Mouse (Mus musculus): ENCODE measurements around the gene Cacna2d3.

Gene Cacna2d3

DNA sequence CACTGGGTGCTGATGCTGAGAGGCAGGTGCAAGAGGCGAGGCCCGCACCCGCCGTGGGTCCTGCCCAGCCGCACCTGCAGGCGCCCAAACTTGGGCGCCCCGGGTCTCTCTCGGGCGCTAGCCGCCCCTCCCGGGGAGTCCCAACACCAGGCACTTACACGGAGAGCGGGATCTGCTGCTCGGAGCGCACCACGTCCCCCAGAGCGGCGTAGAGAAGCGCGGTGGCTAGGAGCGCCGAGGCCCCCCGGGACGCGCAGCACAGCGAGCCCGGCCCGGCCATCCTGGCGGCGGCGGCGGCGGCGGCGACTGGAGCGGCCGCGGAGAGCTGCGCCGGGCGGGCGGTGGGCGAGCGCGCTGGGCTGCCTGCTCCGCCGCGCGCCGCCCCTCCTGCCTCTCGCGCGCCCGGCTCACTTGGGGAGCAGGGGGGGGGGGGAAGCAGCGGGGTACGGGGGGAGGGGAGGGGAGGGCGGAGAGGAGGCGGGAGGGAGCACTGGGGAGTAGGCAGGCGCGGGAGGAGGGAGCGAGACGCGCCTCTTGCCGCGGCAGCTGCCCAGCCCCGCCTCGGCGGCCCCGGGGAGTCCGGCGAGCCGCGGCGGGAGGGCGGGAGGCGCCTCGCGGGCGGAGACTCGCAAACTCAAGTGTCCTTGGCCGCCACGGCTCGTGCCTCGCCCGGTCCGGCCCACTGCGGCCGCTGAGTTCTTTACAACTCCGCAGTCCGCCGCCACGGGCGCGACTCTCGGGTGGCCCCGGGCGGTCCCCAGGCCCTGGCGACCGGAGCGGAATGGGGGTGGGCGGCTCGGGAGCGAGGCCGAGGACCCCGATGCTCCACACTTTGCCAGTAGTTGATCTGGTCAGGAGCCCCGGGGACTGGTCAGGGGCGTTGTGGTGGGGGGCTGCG lies at the start of gene Cacna2d3:
Cacna2d3 (minus strand) TSS at position 377 of the 898 bp plus-strand sequence.
- peak; percentile 44 for DNase-seq

DNA sequence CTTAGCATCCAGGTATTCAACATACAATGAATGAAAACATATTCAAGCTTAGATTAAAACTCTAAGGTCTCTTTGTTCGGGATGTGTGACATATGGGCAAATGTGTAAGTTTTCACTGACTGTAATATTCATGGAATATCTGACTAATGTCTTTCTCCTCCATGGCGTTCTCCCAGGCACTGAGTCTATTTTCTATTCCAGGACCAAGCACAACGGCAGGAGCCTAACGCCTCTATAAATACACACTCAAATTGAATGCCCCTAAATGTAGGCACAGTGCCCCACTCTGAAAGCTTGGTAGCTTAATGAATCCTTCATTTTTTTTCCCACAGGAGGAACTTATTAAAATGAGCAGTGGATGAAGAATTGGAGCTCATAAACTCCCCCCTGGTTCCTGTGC lies 47.8 kb upstream of the Cacna2d3 start:
- no peak for DNase-seq

DNA sequence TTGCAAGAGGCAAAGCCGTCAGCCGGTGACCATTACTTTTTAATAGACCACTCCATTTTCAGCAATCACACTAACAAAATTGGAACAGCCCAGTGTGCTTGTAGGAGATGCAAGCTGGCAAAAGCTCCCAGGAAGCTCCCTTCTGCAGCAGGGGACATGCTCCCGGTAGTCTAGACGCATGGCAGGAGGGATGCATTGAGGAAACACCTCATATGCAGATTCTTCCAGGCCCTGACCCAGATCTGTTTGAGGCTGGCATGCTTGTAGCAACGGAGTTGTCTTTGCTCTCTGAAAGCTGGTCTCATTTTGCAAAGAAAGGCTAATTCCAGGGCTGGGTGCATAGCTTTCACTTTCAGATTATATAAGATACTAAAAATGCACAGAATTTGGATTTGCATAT lies 31.2 kb upstream of the Cacna2d3 start:
- no peak for DNase-seq

DNA sequence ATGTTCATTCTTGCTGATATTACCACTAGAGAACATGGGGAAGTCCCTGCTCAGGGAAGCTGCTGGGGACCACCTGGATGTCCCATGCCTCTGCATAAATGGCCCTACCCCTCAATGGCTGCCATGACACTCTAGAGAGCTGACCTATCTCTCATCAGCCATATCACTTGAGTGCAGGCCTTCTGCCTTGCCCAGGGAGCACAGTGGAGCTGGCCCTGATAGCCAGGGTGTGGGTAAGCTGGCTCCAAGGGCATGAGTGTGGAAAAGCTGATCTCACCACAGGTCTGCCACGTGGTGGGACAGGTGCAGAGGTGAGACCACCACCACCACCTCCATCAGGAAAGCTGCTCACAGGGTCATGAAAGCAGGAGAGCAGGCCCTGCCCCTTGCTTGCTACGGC lies 17.1 kb upstream of the Cacna2d3 start:
- no peak for DNase-seq

GRCm38 (mm10) chr14:29730256-29730655 lies 8.6 kb upstream of the Cacna2d3 start:
- no peak for DNase-seq

DNA sequence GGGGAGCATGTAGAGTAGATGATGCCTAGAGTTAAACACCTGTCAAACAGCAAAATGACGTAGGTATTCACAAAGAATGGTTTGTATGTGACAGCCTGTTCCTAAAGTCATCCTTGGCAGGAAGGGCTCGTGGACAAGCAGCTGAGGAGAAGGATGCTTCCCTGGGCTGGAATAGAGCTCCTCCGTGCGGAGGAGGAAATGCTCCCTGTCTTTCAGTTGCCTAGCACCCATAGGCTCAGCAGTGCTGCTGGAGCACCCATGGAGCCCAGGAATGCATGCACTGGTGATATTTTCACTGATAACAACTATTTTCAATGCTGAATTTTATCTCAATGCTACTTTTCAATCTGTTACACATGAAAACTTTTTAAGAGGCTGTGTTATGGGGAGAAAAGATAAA lies 7.3 kb upstream of the Cacna2d3 start:
- no peak for DNase-seq

DNA sequence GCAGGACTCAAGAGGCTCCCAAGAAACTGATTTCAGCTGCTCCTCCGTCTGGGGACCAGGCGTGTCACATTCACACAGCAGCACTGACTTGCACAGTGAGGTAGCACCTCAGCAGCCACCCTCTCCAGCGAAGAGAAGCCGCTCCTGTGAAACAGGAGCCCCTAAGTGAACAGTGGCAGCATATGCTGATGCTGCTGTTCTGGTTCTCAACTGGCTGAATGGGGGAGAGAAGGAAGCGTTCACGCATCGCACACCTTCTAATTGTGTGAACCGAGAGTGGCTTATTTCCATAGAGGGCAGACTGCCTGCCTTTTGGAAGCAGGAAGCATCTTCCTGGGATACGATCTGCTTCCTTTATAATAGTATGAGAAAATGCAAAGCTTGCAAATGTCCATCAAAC lies 5.9 kb upstream of the Cacna2d3 start:
- DNase-seq, result no peak

- no peak for DNase-seq
Observed at GRCm38 (mm10) chr14:29723267-29723666, 1.6 kb upstream of the Cacna2d3 start.

- no peak for DNase-seq
Observed at GRCm38 (mm10) chr14:29722386-29723221, 940 bp upstream of the Cacna2d3 start.

- no peak for DNase-seq
Observed at GRCm38 (mm10) chr14:29721131-29721487, 555 bp downstream of the Cacna2d3 start.

GRCm38 (mm10) chr14:29720334-29720911 lies 1.2 kb downstream of the Cacna2d3 start:
- no peak for DNase-seq

DNA sequence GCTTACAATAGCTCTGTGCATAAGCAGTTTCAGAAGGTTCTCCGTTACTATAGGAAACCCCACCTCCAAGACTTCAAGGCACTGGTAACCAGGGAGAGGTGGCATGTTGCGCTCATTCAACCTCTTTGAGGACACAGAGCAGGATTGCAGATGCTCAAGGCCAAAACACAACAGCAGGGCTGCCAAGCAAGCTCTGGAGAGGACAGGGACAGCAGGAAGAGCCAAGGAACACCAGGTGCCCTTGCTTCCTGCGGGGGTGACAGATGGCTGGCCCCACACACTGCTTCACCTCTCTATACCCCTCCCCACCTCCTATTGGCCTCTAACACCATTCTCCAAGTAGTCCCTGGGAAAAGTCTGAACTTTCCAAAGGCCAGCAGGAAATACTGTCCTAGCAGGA lies 9.0 kb downstream of the Cacna2d3 start:
- peak; percentile 48 for DNase-seq

DNA sequence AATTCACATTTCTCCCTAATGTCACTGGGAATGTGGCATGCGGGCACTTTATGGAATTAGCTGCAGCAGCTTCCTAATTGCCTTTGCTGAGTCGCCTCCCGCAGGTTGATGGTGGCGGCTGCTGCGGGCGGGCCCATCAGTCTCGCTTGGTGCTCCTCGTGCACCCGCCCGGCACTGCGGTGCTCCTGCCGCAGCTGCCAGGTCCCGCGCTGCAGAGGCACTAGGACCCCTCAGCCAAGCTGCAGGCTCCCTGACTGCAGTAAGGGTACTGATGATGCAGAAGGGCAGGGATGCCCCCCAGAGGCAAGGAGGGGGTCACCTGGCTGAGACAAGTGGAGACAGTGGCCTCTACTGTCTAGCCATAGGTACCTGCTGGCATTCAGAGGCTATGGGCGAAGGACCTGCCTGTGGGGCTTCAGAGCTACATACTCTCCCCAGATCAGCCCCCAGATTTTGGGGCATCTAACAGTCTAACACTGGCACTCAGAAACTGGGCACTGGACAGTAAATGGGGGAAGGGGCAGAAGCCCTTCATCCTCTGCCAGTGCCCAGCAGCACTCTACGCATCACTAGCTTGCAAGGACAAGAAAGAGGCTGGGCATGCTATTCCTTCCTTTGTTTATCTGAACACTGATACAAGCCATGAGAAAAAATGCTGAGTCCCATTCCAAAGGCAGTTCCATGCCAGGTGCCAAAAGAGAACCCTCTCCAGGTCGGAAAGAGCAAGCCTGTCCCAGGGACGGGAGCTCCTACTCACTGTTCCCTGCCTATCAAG lies 13.9 kb downstream of the Cacna2d3 start:
- no peak for DNase-seq

DNA sequence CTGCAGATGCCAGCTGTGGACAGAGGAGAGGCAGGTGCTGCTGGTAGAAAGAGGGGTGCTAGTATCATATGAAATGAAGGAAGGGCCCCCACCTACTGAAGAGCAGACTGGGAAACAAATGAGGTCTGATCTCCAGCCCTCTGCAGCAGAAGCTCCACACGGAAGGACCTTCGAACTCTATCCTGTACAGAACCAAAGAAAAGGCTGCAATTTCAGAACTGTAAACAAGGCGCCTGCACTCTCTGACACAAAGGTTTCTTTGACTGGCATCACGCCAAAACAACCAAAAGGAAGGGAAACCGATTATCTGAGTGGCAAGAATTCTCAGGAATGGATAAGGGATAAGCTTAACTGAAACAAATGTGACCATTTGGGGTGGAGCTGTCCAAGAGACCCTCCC lies 18.9 kb downstream of the Cacna2d3 start:
- DNase-seq, result no peak

DNA sequence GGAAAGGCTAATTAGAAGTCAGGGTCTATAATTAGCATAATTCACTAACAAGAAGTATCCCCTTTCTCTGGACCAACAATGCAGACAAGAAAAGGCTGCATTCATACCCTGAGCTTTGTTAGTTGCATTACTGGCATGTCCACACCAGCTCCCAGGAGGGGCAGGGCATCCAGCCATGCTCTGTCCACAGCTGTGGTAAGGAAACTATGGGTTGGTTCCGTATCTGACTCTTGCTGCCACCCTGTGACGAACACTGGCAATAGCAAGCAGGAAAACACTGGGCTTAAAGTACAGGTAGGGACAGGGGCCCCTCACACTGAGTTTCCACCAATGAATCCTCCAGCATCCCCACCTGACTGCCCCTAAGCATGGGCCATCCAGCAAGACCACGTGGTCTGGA lies 25.5 kb downstream of the Cacna2d3 start:
- peak; percentile 36 for DNase-seq

GRCm38 (mm10) chr14:29672436-29673050 lies 49.1 kb downstream of the Cacna2d3 start:
- no peak for DNase-seq

DNA sequence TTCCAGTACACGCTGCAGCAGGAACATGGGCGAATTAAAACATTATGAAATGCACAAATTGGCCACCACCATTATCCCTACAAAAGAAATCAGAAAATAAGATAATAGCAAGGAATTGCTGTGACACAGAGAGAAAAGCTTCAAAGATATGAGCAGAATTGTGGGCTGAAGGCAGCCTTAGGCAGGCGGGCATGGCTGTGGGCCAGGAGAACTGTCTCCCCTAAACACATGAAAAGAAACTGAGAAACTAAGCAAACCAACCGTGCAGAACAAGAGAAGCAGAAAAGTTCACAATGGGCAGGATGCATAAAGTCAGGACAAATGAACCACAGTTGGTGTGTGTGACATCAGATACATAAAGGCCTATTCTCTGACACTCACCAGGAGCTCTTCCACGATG lies 51.8 kb downstream of the Cacna2d3 start:
- DNase-seq, result no peak

DNA sequence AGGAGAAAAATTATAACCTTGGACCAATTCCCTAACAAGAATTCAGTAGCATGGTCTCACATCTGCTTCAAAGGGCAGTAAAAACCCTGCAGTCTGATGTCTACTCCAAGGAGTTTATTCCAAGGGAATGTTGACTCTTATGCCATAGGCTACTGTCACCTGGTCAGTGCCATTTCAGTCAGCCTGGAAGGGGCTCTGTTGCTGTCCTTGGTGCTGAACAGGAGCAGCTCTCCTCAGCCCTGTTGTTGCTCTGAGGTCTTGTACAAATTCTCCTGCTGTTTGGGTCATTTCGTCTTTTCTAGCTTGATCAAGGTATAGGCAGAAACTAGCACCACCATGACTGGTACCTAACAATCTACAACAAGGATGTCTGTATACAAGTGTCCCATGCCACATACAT lies 64.7 kb downstream of the Cacna2d3 start:
- no peak for DNase-seq

DNA sequence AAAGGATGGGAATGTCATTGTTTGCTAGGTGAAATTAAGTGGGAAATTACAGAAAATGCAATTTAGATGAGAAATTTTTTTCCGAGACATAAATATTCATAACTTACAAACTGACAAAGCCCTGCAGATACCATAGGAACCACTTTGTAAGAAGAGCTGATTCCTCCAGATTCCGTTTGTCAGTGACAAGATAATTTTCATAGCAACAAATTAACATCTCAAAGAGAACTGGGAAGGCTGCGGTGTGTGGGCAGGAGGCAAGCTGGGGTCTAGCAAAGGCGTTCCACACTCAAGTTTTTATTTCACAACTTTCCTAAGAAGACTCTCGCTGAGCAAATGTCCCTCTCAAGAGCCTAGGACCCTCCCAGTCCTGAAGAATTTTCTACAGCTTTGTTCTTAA lies 71.1 kb downstream of the Cacna2d3 start:
- DNase-seq, result no peak

DNA sequence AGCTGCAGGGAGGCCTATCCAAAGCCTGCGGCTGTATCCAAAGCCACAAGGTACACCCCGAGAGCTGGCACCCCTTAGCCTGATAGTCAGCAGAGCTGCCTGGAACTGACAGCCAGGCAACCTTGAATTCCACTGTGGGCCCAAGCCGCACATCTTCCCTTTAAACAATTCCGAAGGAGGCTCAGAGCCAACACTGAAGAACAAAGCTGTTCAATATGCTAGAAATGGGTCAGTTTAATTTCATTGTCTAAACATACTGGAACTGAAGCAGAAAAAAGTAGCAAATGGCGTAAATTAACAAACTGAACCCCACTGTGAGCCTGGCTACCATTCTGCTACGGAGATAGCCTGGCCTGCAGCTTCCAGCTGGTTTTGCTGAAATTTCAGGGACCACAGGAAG lies 72.9 kb downstream of the Cacna2d3 start:
- DNase-seq, result peak; percentile 83

DNA sequence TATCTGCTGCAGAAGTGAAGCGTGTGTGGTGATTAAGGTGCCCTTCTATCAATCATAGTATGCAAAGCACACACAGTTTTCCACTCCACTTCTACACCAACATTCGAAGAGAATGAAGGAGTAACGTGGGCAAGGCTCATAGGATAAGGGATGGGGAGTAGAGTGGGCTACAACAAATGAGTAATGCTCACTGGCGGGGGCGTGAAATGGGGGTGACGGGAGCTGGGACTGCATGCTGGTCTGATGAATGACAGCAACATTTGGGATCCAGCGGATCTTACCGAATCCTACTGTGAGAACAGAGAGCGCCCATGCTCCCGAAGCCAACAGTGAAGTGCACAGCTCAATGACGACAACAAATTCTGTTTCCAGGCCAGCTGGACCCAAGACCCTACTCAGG lies 76.2 kb downstream of the Cacna2d3 start:
- no peak for DNase-seq

- DNase-seq, result no peak
Observed at GRCm38 (mm10) chr14:29643217-29643616, 78.4 kb downstream of the Cacna2d3 start.
